Mouse (Mus musculus) limb, embryonic 11.5 days (tissue): Measurements from ENCODE around the gene Rere. TPM values are rescaled to one million over a fixed set of nuclear protein-coding genes. Genes with fewer than 3 reads are reported as not detected.
A peak's percentile ranks its signal among the peaks of the same experiment; 100 is the strongest.

Source experiments
- ATAC-seq: fragments of 200-750 bp; cut with Nextera tagmentation; 2 replicates; pipeline ENCODE4 v1.8.0; 2017; ENCODE audit warnings: low read depth; ENCODE audit not compliant: insufficient number of reproducible peaks, low FRiP score, low TSS enrichment
- DNase-seq: peaks from one replicate; pipeline ENCODE4 v3.0.0-alpha.2; 2015; ENCODE audit warnings: low spot score
- H3K27ac ChIP-seq: fragments of 300-500 bp; sonication (generic); replicated peaks from 2 replicates; pipeline ENCODE4 v1.5.1; 2014; ENCODE audit warnings: low read depth, mild to moderate bottlenecking, low read length
- H3K27me3 ChIP-seq: fragments of 300-500 bp; sonication (generic); 2 replicates; pipeline ENCODE4 v1.6.1; 2014; ENCODE audit warnings: mild to moderate bottlenecking, low read length, mixed read lengths; ENCODE audit not compliant: control insufficient read depth, insufficient read depth
- H3K36me3 ChIP-seq: fragments of 300-500 bp; sonication (generic); 2 replicates; pipeline ENCODE4 v1.6.1; 2014; ENCODE audit warnings: mild to moderate bottlenecking, low read length, moderate library complexity, mixed read lengths; ENCODE audit not compliant: control insufficient read depth, insufficient read depth
- H3K4me1 ChIP-seq: fragments of 300-500 bp; sonication (generic); 2 replicates; pipeline ENCODE4 v1.6.1; 2014; ENCODE audit warnings: low read length, mixed read lengths; ENCODE audit not compliant: control insufficient read depth, insufficient read depth
- H3K4me2 ChIP-seq: fragments of 300-500 bp; sonication (generic); 2 replicates; pipeline ENCODE4 v1.6.1; 2014; ENCODE audit warnings: low read depth, mild to moderate bottlenecking, moderate library complexity; ENCODE audit not compliant: severe bottlenecking
- H3K4me3 ChIP-seq: fragments of 300-500 bp; sonication (generic); 2 replicates; pipeline ENCODE4 v1.5.1; 2014; ENCODE audit warnings: low read depth, low read length
- H3K9ac ChIP-seq: fragments of 300-500 bp; sonication (generic); 2 replicates; pipeline ENCODE4 v1.6.1; 2014; ENCODE audit warnings: mild to moderate bottlenecking, low read length
- H3K9me3 ChIP-seq: fragments of 300-500 bp; sonication (generic); 2 replicates; pipeline ENCODE4 v1.6.1; 2016; ENCODE audit warnings: low read length; ENCODE audit not compliant: control insufficient read depth
- WGBS: fragments of 180-500 bp; shearing (Covaris S2); extraction: QIAGEN DNeasy Blood & Tissue Kit; methylation state at CpG from one replicate; pipeline ENCODE4 v1.1.7; 2014; 5-methylcytosine and 5-hydroxymethylcytosine counted together
- polyA plus RNA-seq: library from polyadenylated mRNA; unstranded; fragments of >200 nt; fragmentation: Nextera tagmentation; extraction: Ambion mirVana; gene quantifications from 2 replicates; pipeline ENCODE4 v1.2.1, GENCODE M21; 2014

Rere gene
- polyA plus RNA-seq, 1 experiment from 2014 or later, result 37.9 TPM

DNA sequence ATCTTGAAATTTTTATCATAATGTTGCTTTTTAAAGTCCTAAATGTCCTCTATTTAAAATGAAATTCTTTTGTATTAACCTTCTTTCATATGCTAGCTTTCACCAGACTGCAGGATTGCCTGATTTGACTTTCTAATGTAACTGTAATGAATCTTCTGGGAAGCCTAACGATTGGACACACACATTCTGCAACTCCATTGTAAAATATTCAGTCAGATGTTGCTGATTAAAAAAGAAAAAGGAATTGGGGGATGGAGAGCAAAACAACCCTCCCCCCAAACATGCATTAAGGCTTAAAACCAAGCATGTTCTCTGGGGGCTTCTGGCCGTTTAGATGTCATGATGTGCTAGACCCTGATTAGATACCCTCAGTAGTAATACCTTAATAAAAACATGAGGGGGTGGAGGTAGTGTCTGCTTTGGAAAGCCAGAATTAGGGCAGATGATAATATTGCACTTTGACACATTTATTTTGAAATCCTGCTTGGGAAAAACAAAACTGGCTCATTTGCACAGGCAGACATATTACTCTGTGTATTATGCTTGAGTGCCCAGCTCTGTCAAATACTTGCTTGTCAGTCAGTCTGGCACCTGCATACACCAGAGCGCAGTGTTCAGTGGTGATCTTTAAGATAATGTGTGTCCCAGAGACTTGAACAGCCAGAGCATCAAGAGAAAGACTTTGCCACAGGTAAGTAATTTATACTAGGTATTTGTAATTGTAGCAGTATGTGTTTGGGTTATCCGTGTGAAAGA lies 52.7 kb downstream of the Rere start:
- ATAC-seq (no peak), DNase-seq (no peak)
- no peaks in the 10 kb centered on the region for H3K27me3 ChIP-seq
- no peak overlapping the region for H3K4me2 ChIP-seq
- no peaks in the 10 kb centered on the region for H3K9me3 ChIP-seq
- no peak overlapping the region for H3K4me3 ChIP-seq
- WGBS, result 80% methylated on average over 4 of the region's 4 CpGs
- no peaks in the 10 kb centered on the region for H3K36me3 ChIP-seq
- H3K9ac ChIP-seq, result no peak overlapping the region
- no peak overlapping the region for H3K27ac ChIP-seq
- peaks cover 3% of the 10 kb centered on the region; the same call in 1 of the 2 replicates for H3K4me1 ChIP-seq

DNA sequence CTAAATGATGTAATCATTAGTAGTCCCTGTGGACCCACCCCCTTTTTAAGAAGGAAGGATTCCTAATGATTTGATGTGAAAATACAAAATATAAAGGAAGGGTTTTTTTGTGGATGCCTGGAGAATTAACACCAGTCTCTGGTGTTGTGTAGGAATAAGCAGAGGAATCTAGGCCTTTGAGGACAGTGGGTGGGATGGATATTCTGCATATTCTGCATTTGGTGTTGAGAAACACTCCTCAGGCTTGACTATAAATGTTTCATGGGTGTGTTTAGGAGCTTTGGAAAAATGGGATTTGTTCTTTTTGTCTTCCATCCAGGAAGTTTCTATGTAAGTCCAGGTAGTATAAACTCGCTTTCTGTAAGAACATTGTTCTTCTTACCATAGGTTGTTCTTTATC lies 55.8 kb downstream of the Rere start:
- Histone ChIP-seq H3K9ac (no peak overlapping the region), H3K9me3 (no peaks in the 10 kb centered on the region), H3K4me3 (no peak overlapping the region), H3K4me1 (peaks cover 3% of the 10 kb centered on the region; the same call in 1 of the 2 replicates), H3K36me3 (no peaks in the 10 kb centered on the region), H3K27ac (no peak overlapping the region), H3K27me3 (no peaks in the 10 kb centered on the region), H3K4me2 (no peak overlapping the region)
- DNase-seq (no peak), ATAC-seq (no peak)
- WGBS, result 92% methylated on average over 1 of the region's 1 CpGs

DNA sequence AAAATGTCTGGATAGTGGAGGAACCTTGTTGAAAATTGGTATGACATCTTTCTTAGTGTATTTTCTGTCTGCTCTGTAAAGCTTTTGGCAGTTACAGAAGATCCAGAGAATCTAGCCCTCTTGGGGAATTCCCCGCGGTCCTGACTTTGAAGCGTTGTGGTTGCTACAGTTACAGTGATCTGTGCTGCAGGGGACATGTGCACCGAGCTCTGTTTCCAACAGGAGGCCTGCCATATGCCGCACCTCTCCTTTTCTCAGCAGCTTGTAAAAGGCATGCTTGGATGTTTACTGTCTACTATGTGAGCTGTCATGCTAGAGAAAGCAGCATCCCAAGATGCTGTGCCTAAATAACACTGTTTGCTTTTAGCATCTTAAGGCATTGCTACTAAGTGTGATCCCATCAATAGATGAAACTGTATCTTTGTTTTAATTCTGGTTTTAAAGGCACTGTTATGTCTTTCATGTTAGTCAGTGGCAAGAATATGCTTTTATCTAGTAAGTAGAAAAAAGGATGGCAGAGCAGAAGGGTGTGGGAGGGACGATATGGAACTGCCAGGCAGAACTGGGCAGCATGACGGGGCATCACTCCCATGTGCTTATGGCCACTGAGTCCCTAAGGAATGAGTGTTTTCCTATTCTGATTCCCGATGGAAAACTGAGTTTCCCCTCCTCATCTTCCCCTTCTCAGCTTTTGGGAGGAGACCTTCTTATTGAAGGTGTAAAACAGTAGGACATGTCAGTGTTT lies 57.6 kb downstream of the Rere start:
- Histone ChIP-seq H3K9me3 (no peaks in the 10 kb centered on the region), H3K27me3 (no peaks in the 10 kb centered on the region), H3K9ac (no peak overlapping the region), H3K27ac (0 out of 2 replicates have a peak overlapping the region, but pooled peaks have one; percentile 14), H3K4me1 (peaks cover 3% of the 10 kb centered on the region; the same call in 1 of the 2 replicates), H3K36me3 (no peaks in the 10 kb centered on the region), H3K4me3 (no peak overlapping the region), H3K4me2 (no peak overlapping the region)
- ATAC-seq (no peak), DNase-seq (no peak)
- 72% methylated on average over 8 of the region's 8 CpGs for WGBS

DNA sequence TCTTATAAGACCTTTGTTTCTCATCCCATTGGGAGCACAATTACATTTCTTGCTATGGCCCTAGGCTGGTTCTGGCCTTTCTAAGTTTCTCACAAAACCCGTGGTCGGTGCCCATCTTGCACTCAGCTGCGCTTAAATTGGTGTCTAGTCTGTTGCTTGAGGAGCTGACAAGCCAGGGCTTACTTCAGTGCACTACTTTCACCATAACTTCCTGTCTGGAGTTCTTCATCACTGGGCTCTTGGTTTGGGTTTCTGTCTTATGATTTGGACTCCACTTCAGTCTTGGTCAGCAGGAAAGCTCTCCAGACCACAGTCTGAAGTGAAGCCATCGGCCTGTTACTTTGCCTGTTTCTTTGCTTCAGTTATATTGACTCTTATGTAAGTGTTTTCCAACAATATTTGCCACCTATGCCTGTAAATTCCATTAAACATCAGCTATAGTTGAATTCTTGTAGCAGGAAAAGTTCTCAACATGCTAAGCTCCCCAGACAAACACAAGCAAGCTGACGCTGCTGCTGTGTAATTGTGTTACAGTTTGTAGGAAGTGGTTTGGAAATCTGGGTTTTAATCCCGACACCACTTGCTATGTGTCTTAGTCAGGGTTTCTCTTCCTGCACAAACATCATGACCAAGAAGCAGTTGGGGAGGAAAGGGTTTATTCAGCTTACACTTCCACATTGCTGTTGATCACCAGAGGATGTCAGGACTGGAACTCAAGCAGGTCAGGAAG lies 59.5 kb downstream of the Rere start:
- Histone ChIP-seq H3K27me3 (no peaks in the 10 kb centered on the region), H3K4me1 (peaks cover 3% of the 10 kb centered on the region; the same call in 1 of the 2 replicates), H3K9ac (no peak overlapping the region), H3K27ac (no peak overlapping the region), H3K4me2 (no peak overlapping the region), H3K9me3 (no peaks in the 10 kb centered on the region), H3K36me3 (no peaks in the 10 kb centered on the region), H3K4me3 (no peak overlapping the region)
- ATAC-seq (no peak), DNase-seq (no peak)
- 91% methylated on average over 6 of the region's 6 CpGs for WGBS

DNA sequence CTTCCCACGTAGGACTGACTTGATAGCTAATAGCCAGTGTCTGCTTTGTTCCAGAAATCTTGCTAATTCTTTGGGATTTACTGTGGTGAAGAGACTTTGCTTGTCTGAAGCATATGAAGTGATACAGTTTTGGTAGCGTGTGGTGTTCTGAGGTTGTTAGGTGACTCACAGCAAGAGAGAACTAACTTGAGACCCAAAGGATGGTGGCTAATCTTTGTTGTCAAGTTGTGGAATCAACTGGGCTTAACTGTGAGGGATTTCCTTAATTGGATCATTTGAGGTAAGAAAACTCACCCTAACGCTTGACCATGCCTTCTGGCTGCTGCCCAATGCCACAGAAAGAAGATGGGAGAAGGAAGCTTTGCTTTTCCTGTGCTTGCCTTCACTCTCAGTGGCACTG lies 63.1 kb downstream of the Rere start:
- WGBS, result 78% methylated on average over 3 of the region's 3 CpGs
- H3K36me3 ChIP-seq, result no peaks in the 10 kb centered on the region
- DNase-seq (no peak), ATAC-seq (no peak)
- no peak overlapping the region for H3K9ac ChIP-seq
- H3K4me2 ChIP-seq, result no peak overlapping the region
- H3K4me1 ChIP-seq, result peaks cover 8% of the 10 kb centered on the region
- no peaks in the 10 kb centered on the region for H3K27me3 ChIP-seq
- H3K9me3 ChIP-seq, result no peaks in the 10 kb centered on the region
- no peak overlapping the region for H3K27ac ChIP-seq
- no peak overlapping the region for H3K4me3 ChIP-seq

DNA sequence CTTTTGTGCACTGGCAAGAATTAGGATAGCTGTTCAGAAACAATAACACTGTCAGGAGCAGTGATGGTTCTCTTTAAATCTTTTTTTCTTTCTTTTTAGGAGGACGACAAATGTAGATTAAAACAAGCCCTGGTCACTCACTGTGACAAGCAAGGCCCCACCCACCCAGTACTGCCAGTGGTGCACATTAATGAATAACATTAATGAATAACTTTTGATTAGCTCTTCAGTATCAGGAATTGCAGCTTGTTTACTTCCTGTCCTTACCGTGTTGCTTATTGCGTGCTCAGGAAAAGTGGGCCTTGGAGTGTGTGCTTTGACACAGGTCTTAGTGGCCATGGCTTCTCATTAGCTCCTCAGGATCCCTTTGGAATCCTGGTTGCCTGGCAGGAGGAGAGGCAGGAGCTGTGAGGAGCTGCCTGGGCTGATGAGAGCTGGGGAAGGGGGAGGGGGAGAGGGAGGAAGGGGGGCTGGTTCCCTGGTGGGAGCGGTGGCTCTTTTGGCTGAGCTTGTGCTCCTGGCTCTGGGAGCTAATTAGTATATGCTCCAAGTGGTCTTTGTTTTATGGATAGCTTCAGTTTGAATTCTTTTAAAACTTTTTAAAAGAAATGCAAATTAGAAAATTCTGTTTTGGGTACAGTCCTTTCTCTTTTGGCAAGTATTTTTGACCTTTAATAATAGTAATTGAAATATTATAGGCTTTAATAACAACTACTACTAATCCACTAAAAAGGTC lies 65.4 kb downstream of the Rere start:
- WGBS, result 10% methylated on average over 4 of the region's 4 CpGs

DNA sequence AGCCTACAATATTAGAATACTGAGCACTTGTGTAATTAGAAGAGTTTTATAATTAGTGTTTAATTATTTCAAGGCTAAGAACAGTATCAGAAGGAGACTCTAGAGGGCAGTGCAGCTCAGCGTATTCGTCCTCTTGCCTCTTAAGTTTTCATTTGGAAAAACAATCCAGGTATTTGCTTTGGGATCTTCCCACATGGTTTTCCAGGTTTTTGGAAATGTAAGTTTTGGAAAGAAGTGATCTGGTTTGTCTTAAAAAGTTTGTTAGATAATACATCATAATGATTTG lies 65.9 kb downstream of the Rere start:
- H3K4me1 ChIP-seq, result peaks cover 8% of the 10 kb centered on the region
- H3K36me3 ChIP-seq, result no peaks in the 10 kb centered on the region
- H3K4me2 ChIP-seq, result no peak overlapping the region
- no peak for DNase-seq
- H3K9ac ChIP-seq, result no peak overlapping the region
- no peaks in the 10 kb centered on the region for H3K27me3 ChIP-seq
- no peaks in the 10 kb centered on the region for H3K9me3 ChIP-seq
- no peak overlapping the region for H3K4me3 ChIP-seq
- H3K27ac ChIP-seq, result no peak overlapping the region
- ATAC-seq, result no peak
- 19% methylated on average over 2 of the region's 2 CpGs for WGBS

More for the DNA sequence above, 65.4 kb downstream of the Rere start:
- no peak overlapping the region for H3K4me3 ChIP-seq
- H3K4me1 ChIP-seq, result peaks cover 8% of the 10 kb centered on the region
- 0 out of 2 replicates have a peak, but pooled peaks have one; percentile 35 for ATAC-seq
- H3K36me3 ChIP-seq, result no peaks in the 10 kb centered on the region
- no peak overlapping the region for H3K4me2 ChIP-seq
- DNase-seq, result peak; percentile 68
- no peaks in the 10 kb centered on the region for H3K9me3 ChIP-seq
- H3K27me3 ChIP-seq, result no peaks in the 10 kb centered on the region
- no peak overlapping the region for H3K27ac ChIP-seq
- H3K9ac ChIP-seq, result no peak overlapping the region

DNA sequence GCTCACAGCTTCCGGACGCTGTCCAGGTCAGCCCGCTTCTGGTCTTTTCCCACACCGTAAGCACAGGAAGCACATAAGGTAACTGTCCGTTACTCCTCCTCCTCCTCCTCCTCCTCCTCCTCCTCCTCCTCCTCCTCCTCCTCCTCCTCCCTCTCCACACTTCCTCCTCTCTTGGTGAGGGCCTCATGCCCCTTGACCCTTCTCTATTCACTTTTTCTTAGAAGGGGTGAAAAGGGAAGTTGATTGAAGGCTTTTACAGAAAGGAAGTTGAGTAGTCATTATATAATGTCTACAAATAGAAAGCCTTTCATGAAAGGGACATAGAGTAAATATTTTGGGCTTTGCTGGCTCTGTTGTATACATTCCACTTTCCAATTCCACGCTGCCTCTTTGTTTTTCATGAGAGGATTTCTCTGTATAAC lies 68.2 kb downstream of the Rere start:
- H3K9ac ChIP-seq, result no peak overlapping the region
- no peaks in the 10 kb centered on the region for H3K9me3 ChIP-seq
- H3K27ac ChIP-seq, result no peak overlapping the region
- peaks cover 8% of the 10 kb centered on the region for H3K4me1 ChIP-seq
- ATAC-seq, result no peak
- no peaks in the 10 kb centered on the region for H3K27me3 ChIP-seq
- no peak for DNase-seq
- WGBS, result 84% methylated on average over 6 of the region's 6 CpGs
- H3K4me2 ChIP-seq, result no peak overlapping the region
- no peaks in the 10 kb centered on the region for H3K36me3 ChIP-seq
- no peak overlapping the region for H3K4me3 ChIP-seq
